Mouse (Mus musculus) intestine, postnatal 0 days (tissue): ENCODE data around the gene Uhrf1bp1l. TPM values are rescaled to one million over a fixed set of nuclear protein-coding genes. Genes with fewer than 3 reads are reported as not detected.
A peak's percentile ranks its signal among the peaks of the same experiment; 100 is the strongest.

Experiments
- ATAC-seq: fragments of 200-750 bp; cut with Nextera tagmentation; 2 replicates; pipeline ENCODE4 v1.8.0; 2017; ENCODE audit warnings: mild to moderate bottlenecking, moderate TSS enrichment, moderate library complexity
- H3K27ac ChIP-seq: fragments of 300-500 bp; sonication (generic); 2 replicates; pipeline ENCODE4 v1.5.1; 2014; ENCODE audit warnings: mild to moderate bottlenecking, low read depth, low read length, moderate library complexity
- H3K27me3 ChIP-seq: fragments of 300-500 bp; sonication (generic); replicated peaks from 2 replicates; pipeline ENCODE4 v1.6.1; 2014; ENCODE audit warnings: low read length, mixed read lengths; ENCODE audit not compliant: control insufficient read depth, insufficient read depth
- H3K36me3 ChIP-seq: fragments of 300-500 bp; sonication (generic); 2 replicates; pipeline ENCODE4 v1.6.1; 2014; ENCODE audit warnings: mild to moderate bottlenecking, moderate library complexity; ENCODE audit not compliant: control insufficient read depth, insufficient read depth
- H3K4me1 ChIP-seq: fragments of 300-500 bp; sonication (generic); replicated peaks from 2 replicates; pipeline ENCODE4 v1.6.1; 2014; ENCODE audit warnings: antibody characterized with exemption, low read length, mixed read lengths; ENCODE audit not compliant: control insufficient read depth, insufficient read depth
- H3K4me2 ChIP-seq: fragments of 300-500 bp; sonication (generic); replicated peaks from 2 replicates; pipeline ENCODE4 v1.6.1; 2014; ENCODE audit warnings: low read depth, mild to moderate bottlenecking, moderate library complexity
- H3K4me3 ChIP-seq: fragments of 300-500 bp; sonication (generic); 2 replicates; pipeline ENCODE4 v1.5.1; 2014; ENCODE audit warnings: low read depth, low read length
- H3K9ac ChIP-seq: fragments of 300-500 bp; sonication (generic); 2 replicates; pipeline ENCODE4 v1.6.1; 2014; ENCODE audit warnings: mild to moderate bottlenecking, low read depth, low read length
- H3K9me3 ChIP-seq: fragments of 300-500 bp; sonication (generic); 2 replicates; pipeline ENCODE4 v1.6.1; 2016; ENCODE audit warnings: mixed run types; ENCODE audit not compliant: control insufficient read depth
- CTCF ChIP-seq: sonication (generic); IDR thresholded peaks from 2 replicates; pipeline ENCODE4 v1.5.1; 2016; ENCODE audit warnings: low read depth, mild to moderate bottlenecking, control low read depth, antibody characterized with exemption, moderate library complexity
- WGBS: fragments of 180-500 bp; shearing (Covaris S2); extraction: QIAGEN DNeasy Blood & Tissue Kit; methylation state at CpG from one replicate; pipeline ENCODE4 v1.1.7; 2014; 5-methylcytosine and 5-hydroxymethylcytosine counted together
- polyA plus RNA-seq: library from polyadenylated mRNA; unstranded; fragments of >200 nt; fragmentation: Nextera tagmentation; extraction: Ambion mirVana; gene quantifications from 2 replicates; pipeline ENCODE4 v1.2.1, GENCODE M21; 2015

Gene Uhrf1bp1l
- polyA plus RNA-seq, 1 experiment from 2014 or later = 8.0 TPM

DNA sequence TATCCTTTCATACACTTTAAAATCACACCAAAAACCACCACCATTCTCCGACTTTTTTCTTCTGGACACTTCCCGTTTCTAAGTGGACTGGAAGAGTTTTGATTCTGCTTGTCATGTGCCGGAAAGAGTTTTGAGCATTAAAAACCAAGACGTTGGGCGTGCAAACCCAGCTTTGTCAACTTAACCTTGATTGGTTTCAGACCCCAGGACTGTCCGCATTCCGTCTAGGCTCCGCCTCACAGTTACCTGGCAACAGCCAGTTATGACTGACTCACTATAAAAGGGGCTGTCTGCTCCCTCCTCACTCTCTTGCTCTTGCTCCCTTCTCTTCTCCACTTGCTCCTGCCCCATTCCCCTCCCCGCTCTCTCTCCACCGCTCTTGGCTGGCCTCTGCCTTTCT lies 36.1 kb upstream of the Uhrf1bp1l start:
- Histone ChIP-seq H3K4me1 (no peaks in the 10 kb centered on the region), H3K9me3 (no peaks in the 10 kb centered on the region), H3K36me3 (0 out of 2 replicates have a peak, but pooled peaks cover 6% of the 10 kb centered on the region), H3K4me2 (peak overlapping the region; percentile 44), H3K27ac (no peak overlapping the region), H3K27me3 (no peaks in the 10 kb centered on the region), H3K4me3 (no peak overlapping the region), H3K9ac (no peak overlapping the region)
- 22% methylated on average over 10 of the region's 10 CpGs for WGBS
- no peak for TF ChIP-seq CTCF
- no peak for ATAC-seq

DNA sequence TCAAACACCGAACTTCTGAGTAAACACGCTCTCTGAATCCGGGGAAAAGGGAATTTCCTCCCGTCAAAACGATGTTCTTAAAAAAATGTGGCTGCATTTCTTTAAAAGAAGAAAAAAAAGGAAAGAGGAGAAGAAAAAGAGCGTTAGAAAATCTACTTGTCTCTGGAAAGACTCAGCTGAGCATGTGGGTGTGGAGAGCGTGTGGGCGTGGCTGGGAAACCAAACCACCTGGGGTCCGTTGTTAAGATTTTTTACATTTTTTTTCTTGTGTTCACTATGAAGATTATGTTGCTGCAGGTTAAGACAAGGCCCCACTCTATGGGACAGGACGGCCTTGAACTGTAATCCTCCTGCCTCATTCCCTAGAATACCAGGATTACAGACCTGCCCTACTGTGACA lies 29.9 kb upstream of the Uhrf1bp1l start:
- Histone ChIP-seq H3K4me1 (no peaks in the 10 kb centered on the region), H3K4me3 (no peak overlapping the region), H3K9me3 (no peaks in the 10 kb centered on the region), H3K4me2 (no peak overlapping the region), H3K36me3 (peaks cover 27% of the 10 kb centered on the region; the same call in 1 of the 2 replicates), H3K9ac (no peak overlapping the region), H3K27me3 (no peaks in the 10 kb centered on the region), H3K27ac (no peak overlapping the region)
- WGBS = 74% methylated on average over 10 of the region's 10 CpGs
- no peak for ATAC-seq
- no peak for TF ChIP-seq CTCF

- Histone ChIP-seq H3K4me2 (no peak overlapping the region), H3K4me3 (no peak overlapping the region), H3K36me3 (peaks cover 37% of the 10 kb centered on the region), H3K27ac (no peak overlapping the region), H3K9me3 (no peaks in the 10 kb centered on the region), H3K27me3 (no peaks in the 10 kb centered on the region), H3K9ac (no peak overlapping the region), H3K4me1 (no peaks in the 10 kb centered on the region)
- TF ChIP-seq CTCF = no peak
- no peak for ATAC-seq
Observed at GRCm38 (mm10) chr10:89720252-89720651, 24.5 kb upstream of the Uhrf1bp1l start.

- no peaks in the 10 kb centered on the region for H3K9me3 ChIP-seq
- WGBS = 88% methylated on average over 3 of the region's 3 CpGs
- TF ChIP-seq CTCF = no peak
- no peak overlapping the region for H3K4me2 ChIP-seq
- ATAC-seq = no peak
- no peak overlapping the region for H3K4me3 ChIP-seq
- H3K27me3 ChIP-seq = no peaks in the 10 kb centered on the region
- no peaks in the 10 kb centered on the region for H3K4me1 ChIP-seq
- no peak overlapping the region for H3K27ac ChIP-seq
- no peak overlapping the region for H3K9ac ChIP-seq
- H3K36me3 ChIP-seq = peaks cover 38% of the 10 kb centered on the region
Observed at GRCm38 (mm10) chr10:89720796-89721195, 24.0 kb upstream of the Uhrf1bp1l start.

- Histone ChIP-seq H3K4me3 (no peak overlapping the region), H3K9ac (no peak overlapping the region), H3K4me2 (no peak overlapping the region), H3K27me3 (no peaks in the 10 kb centered on the region), H3K27ac (no peak overlapping the region), H3K36me3 (peaks cover 41% of the 10 kb centered on the region), H3K9me3 (no peaks in the 10 kb centered on the region), H3K4me1 (no peaks in the 10 kb centered on the region)
- ATAC-seq = no peak
- WGBS = 88% methylated on average over 14 of the region's 14 CpGs
- no peak for TF ChIP-seq CTCF
Observed at GRCm38 (mm10) chr10:89722247-89723195, 22.3 kb upstream of the Uhrf1bp1l start.

DNA sequence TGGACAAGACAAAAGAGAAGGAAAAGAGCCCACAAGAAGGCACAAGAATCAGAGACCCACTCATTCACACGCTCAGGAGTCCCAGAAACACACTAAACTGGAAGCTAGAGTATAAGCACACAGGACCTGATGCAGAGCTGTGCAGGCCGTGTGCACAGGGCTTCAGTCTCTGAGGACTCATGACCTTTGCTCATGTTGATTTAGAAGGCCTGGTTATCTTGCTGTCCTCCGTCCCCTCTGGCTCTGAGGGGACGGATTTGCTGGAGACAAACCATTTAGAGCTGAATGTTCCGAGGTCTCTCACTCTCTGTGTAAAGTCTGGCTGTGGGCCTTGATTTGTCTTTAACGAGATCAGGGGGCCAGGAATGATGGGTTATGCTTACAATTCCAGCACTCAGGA lies 14.4 kb upstream of the Uhrf1bp1l start:
- H3K9ac ChIP-seq = no peak overlapping the region
- 54% methylated on average over 6 of the region's 6 CpGs for WGBS
- H3K4me2 ChIP-seq = no peak overlapping the region
- ATAC-seq = no peak
- no peaks in the 10 kb centered on the region for H3K9me3 ChIP-seq
- H3K27ac ChIP-seq = no peak overlapping the region
- no peaks in the 10 kb centered on the region for H3K27me3 ChIP-seq
- peaks cover 15% of the 10 kb centered on the region; the same call in 1 of the 2 replicates for H3K36me3 ChIP-seq
- no peak overlapping the region for H3K4me3 ChIP-seq
- no peaks in the 10 kb centered on the region; the same call in 1 of the 2 replicates for H3K4me1 ChIP-seq
- no peak for TF ChIP-seq CTCF
